Mouse (Mus musculus): ENCODE measurements around the gene Apobec1.

- TF ChIP-seq GATA1 (IDR thresholded peaks at IDR 0.05; ENCODE audit: borderline replicate concordance, low read length) = no peak
- no peak for TF ChIP-seq FLI1 (IDR thresholded peaks at IDR 0.05; ENCODE audit: low read length)
Measured at GRCm38 (mm10) chr6:122625156-122625555, 22.9 kb upstream of the Apobec1 start.
